Mouse (Mus musculus): ENCODE data around the gene Slc4a7. TPM values are rescaled to one million over a fixed set of nuclear protein-coding genes. Genes with fewer than 3 reads are reported as not detected.
"Not testable (repeated sequence)": the region's sequence is repeated elsewhere in the genome, so short reads cannot be mapped to it uniquely, and the experiment has no call there.

The Slc4a7 gene
- total RNA-seq, 4 experiments from 2014 or later = 23.2 to 29.7 (median 26.8) TPM

DNA sequence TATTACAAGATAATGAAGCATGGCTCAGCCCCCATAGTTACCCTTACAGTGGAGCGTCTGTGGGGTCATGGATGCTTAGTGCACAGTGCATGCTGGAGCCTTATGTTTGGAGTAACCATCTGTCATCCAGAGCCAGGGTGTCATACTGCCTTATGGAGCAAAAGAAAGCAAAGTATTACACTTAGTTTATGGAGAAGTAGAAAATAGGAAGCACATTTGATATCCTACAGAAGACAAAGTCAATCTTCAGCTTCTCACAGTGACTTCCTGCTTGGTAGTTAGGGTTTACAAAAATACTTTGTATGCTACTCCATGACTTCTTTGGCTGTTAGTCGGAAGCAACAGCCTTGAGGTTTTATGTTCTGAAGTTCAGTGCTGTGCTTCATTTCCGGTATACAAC is 98.7 kb downstream of the Slc4a7 start:
- no peak for DNase-seq

DNA sequence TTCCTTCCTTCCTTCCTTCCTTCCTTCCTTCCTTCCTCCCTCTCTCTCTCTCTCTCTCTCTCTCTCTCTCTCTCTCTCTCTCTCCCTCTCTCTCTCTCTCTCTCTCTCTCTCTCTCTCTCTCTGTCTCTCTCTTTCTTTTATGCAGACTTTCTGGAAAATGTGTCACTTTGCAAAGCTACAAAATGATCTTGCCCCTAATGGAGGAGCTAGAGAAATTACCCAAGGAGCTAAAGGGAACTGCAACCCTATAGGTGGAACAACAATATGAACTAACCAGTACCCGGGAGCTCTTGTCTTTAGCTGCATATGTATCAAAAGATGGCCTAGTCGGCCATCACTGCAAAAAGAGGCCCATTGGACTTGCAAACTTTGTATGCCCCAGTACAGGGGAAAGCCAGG is 101.0 kb downstream of the Slc4a7 start, which contains the start of gene Nek10:
Nek10 (plus strand) TSS at position 301 of the 400 bp plus-strand sequence.
- DNase-seq = not testable (repeated sequence)

DNA sequence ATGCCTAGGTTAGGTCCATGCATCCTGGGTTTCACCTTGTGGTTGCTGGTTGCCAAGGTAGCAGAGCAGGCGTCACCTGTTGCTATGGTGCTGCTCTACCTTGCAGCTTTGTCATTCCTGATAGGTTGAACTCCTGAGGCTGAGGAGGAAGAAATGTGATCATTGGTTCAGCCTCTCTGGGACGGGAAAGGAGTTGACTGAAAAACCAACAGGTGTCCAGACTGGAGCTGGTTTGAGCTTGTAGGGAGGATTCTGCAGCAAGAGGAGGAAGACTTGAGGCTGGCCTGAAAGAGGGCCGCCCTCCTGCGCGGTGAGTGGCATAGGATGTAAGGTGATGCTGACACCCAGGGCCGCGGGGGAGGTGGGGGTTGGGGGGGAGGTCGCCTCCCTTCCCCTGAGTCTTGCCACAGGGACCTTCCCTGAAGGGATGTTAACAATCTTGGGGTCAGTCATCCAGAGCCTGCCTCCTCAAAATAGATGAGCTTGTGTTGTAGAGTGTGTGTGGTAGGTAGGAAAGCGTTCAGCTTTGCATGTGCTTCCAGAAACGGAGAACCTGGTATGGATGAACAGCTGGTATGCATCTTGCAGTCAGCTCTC is 101.9 kb downstream of the Slc4a7 start:
- no peak for DNase-seq

DNA sequence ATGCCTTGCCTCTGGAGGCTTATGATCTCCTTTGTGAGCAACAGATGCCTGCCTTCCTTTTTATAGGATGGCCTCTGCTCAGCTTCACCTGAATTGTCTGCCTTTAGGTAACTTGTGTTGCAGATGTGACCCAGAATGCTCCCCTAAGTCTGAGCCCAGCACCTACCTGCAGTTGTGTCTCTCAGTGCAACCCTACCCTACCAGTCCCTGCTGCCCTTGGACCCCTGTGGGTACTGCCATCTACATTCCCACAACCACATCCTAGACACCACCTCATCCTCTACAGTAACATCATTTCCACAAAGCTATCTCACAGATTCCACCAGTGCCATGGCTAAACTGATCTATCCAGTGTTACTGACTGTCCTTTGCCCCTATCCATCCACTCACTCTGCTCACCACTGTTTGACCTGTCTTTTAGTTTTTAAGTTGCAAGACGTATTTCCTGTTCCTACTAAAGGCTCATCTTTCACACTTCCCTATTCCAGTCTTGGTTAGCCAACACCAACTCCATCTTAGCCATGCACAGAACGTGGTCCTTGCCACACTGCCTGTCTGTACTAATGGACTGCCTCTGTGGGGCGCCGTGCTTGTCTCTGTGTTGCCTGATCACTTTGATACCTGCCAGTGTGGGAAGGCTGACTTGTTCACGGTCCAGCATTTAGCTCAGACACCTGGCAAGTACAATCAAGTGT is 102.6 kb downstream of the Slc4a7 start:
- no peak for DNase-seq

DNA sequence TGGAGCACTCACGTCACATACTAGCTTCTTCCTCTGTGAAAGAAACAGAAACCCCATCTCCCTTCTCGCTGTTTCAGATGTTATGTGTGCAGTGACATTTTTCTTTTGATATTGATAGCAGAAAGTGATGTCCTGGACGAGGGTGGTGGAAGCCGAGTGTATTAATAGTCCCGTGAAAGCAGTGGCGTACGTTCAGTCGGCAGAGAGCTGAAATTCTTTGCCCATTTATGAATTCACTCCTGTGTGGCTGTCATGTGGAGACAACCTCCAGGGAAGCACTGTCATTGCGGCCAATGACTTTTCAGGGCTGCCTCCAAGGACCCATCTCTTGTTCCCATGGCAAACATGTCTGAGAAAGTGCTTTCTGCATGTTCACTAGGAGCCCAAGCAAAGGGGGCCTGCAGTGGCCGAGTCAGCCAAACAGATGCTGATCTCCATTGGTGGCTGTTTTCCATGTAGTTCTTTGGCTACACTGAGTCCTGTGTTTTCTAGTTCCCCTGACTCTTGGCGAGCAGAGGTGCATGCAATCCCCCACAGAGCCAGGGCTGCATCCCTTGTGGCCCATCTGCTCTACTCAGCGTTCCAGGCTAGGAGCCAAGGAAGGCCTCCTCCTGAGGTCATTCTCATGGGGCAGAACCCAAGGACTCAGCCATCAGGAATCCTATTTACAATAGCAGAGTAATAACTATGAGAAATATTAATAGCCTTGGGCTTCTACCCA is 130.6 kb downstream of the Slc4a7 start:
- DNase-seq = peak; percentile 89

DNA sequence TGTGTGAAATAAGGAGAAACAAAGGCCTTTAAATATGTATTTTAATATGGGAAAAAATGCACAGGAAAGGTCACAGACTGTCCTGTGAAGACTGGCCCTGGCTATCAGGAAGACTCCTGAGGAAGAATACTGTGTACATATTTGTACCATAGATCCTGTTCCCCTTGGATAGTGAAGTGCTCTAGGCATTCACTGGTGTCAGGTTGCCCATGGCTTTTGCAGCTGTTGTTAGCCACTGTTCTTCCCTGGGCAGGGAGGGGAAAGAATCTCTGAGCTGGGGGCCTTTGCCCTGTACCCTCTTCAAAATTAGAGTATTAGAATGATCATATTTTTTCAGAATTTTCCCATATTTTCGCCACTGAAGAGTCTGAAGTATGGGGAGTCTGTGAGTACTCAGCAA is 131.4 kb downstream of the Slc4a7 start:
- no peak for DNase-seq

GRCm38 (mm10) chr14:14834266-14834665 is 132.2 kb downstream of the Slc4a7 start:
- no peak for DNase-seq

DNA sequence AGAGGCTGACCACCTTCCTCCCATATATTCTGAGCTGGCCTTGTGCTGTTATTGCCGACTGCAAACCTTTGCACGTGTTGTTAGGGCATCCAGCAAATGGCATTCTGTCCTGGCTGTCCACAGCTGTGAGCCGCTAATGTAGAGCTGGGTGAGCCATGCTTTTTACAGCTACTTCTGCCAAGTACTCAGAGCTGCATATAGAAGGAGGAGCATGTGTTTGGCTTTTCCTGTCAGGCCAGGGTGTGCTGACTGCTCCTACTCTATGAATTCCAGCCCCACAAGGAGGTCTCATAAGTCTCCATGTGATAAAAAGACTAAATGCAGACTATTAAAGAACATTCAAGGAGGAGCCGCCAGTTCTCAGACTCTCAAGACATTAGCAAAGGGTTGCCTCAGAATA is 135.5 kb downstream of the Slc4a7 start:
- no peak for DNase-seq

DNA sequence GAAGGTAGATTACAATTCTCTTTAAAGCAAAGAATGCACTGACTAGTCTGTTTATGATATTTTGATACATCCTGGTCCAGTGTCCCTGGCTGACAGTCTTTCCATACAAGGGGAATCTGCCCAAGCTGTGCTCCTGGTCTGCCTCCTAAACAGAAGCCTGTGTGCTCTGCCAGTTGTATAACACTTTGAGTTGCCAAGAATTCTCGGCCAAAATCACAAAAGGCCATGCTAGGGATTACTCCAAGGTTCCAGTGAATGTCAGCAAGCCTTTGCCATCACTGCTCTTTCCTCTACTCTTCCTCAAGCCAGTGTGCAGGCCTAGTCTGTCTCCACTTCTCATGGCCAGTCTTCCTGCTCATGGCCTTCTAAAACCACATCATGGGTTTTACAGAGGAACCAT is 136.0 kb downstream of the Slc4a7 start:
- peak; percentile 52 for DNase-seq

- DNase-seq = no peak
Measured at GRCm38 (mm10) chr14:14842734-14843530, 140.9 kb downstream of the Slc4a7 start.

Other genes with a start within 250 kb of the Slc4a7 start
- under 1 TPM; 0.03 to 0.28 (median 0.06) TPM for gene Nek10, start 101.1 kb downstream of the Slc4a7 start, total RNA-seq (2022)